ENCODE assay signal across 28 mouse cellular contexts in the genomic region with DNA sequence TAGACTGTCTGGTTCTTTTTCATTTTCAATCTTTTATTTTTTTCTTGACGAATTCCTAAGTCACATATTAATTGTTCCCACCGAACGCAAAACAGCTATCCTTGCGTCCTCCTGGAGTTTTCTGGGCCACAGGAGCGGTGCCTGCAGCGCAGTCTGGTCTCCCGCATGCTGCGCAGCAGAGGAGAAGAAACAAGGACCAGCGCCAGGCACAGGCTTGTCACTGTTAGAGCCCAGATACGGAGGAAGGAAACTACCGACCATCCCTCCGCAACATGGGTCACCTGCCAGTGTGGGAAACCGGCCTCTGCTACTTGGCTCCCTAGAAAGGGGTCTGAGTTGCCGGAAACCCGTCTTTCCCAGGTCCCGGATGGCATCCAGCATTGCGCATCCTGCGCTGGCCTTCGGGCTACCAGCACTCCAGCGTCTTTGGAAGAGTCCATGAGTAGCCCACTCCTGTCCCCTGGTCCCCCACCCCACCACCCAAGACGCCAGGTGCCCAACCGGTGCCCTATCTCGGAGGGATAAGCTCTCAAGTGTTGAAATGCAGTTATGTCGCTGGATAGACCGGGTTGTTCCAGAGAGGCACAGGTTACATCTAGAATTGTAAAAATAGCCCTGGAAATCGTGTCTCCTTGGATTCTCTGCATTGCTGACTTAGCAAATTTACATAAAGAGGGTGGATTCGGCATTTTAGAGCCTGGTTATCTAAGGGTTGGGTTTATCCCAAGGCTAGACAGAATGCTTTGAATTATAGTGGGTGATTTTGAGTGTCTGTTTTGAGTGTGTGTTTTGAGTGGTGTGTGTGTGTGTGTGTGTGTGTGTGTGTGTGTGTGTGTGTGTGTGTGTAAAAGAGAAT. TPM values are rescaled to one million over a fixed set of nuclear protein-coding genes. Genes with fewer than 3 reads are reported as not detected.
DNase-seq lines count a peak whose midpoint lies in the region; ATAC-seq lines count a peak whose summit lies in the region.
"Had no signal": no experiment of that assay in that cellular context is flagged by ENCODE, and none has a peak within 500 bp of the region (broad histone marks: within the 10 kb centered on the region; RNA-seq: fewer than 3 reads in every experiment).

No protein-coding gene starts in this region.

- peaks cover 100% of the 10 kb centered on the region for H3K27me3 ChIP-seq in hindbrain, embryonic 11.5 days (ENCODE audit: control insufficient read depth, insufficient read depth, low read length)
- H3K27me3 ChIP-seq in hindbrain, embryonic 14.5 days (ENCODE audit: control insufficient read depth, insufficient read depth, low read length) = peaks cover 100% of the 10 kb centered on the region
- peaks cover 100% of the 10 kb centered on the region for H3K27me3 ChIP-seq in embryonic facial prominence, embryonic 10.5 days (replicated peaks; ENCODE audit: low read depth, poor library complexity, severe bottlenecking)
- peaks cover 84% of the 10 kb centered on the region for H3K27me3 ChIP-seq in intestine, embryonic 15.5 days (replicated peaks)
- H3K27me3 ChIP-seq in neural tube, embryonic 11.5 days (ENCODE audit: control insufficient read depth, insufficient read depth, low read length) = peaks cover 100% of the 10 kb centered on the region

- H3K9ac ChIP-seq in hindbrain, embryonic 11.5 days (ENCODE audit: low read depth, low read length) = no peak overlapping the region
- no peak overlapping the region for H3K9ac ChIP-seq in hindbrain, embryonic 14.5 days
- H3K9ac ChIP-seq in intestine, embryonic 15.5 days = peak overlapping the region; percentile 47
- no peak overlapping the region for H3K9ac ChIP-seq in neural tube, embryonic 11.5 days (ENCODE audit: low read length)
- H3K9ac ChIP-seq: heart, embryonic 12.5 days; hindbrain, embryonic 13.5 days; limb, embryonic 12.5 days; lung, embryonic 14.5 days had no signal

- H3K27ac ChIP-seq in hindbrain, embryonic 11.5 days (ENCODE audit: low read depth, low read length) = no peak overlapping the region
- no peak overlapping the region for H3K27ac ChIP-seq in hindbrain, embryonic 14.5 days
- no peak overlapping the region for H3K27ac ChIP-seq in embryonic facial prominence, embryonic 10.5 days (replicated peaks)
- H3K27ac ChIP-seq in intestine, embryonic 15.5 days = peak overlapping the region; percentile 72
- no peak overlapping the region for H3K27ac ChIP-seq in neural tube, embryonic 11.5 days (ENCODE audit: low read depth, low read length)
- H3K27ac ChIP-seq: hindbrain, embryonic 13.5 days; limb, embryonic 12.5 days; stomach, postnatal 0 days had no signal

- H3K4me1 ChIP-seq in hindbrain, embryonic 11.5 days (replicated peaks; ENCODE audit: control insufficient read depth, insufficient read depth, low read length) = no peaks in the 10 kb centered on the region; the same call in 1 of the 2 replicates
- no peaks in the 10 kb centered on the region for H3K4me1 ChIP-seq in hindbrain, embryonic 14.5 days (replicated peaks; ENCODE audit: control insufficient read depth, insufficient read depth, low read length)
- no peaks in the 10 kb centered on the region for H3K4me1 ChIP-seq in embryonic facial prominence, embryonic 10.5 days
- no peaks in the 10 kb centered on the region for H3K4me1 ChIP-seq in intestine, embryonic 15.5 days (replicated peaks)
- 0 out of 2 replicates have a peak, but pooled peaks cover 3% of the 10 kb centered on the region for H3K4me1 ChIP-seq in neural tube, embryonic 11.5 days (ENCODE audit: control insufficient read depth, insufficient read depth, low read length)

- no peak overlapping the region for H3K4me3 ChIP-seq in hindbrain, embryonic 11.5 days (ENCODE audit: low read depth, low read length)
- no peak overlapping the region for H3K4me3 ChIP-seq in hindbrain, embryonic 14.5 days (replicated peaks; ENCODE audit: low read length)
- no peak overlapping the region for H3K4me3 ChIP-seq in embryonic facial prominence, embryonic 10.5 days
- peak overlapping the region; percentile 41 for H3K4me3 ChIP-seq in intestine, embryonic 15.5 days (replicated peaks)
- no peak overlapping the region for H3K4me3 ChIP-seq in neural tube, embryonic 11.5 days (ENCODE audit: low read depth, low read length)
- H3K4me3 ChIP-seq: heart, embryonic 12.5 days; hindbrain, embryonic 13.5 days; limb, embryonic 12.5 days; megakaryocyte, embryonic 14.5 days had no signal

- H3K9me3 ChIP-seq in hindbrain, embryonic 11.5 days (ENCODE audit: control insufficient read depth, low read length) = no peaks in the 10 kb centered on the region
- H3K9me3 ChIP-seq in hindbrain, embryonic 14.5 days (ENCODE audit: control insufficient read depth, low read length) = no peaks in the 10 kb centered on the region
- H3K9me3 ChIP-seq in embryonic facial prominence, embryonic 10.5 days = no peaks in the 10 kb centered on the region
- no peaks in the 10 kb centered on the region for H3K9me3 ChIP-seq in intestine, embryonic 15.5 days
- H3K9me3 ChIP-seq in neural tube, embryonic 11.5 days (ENCODE audit: control insufficient read depth, low read length) = no peaks in the 10 kb centered on the region
- H3K9me3 ChIP-seq: heart, embryonic 12.5 days; hindbrain, embryonic 13.5 days; limb, embryonic 12.5 days; megakaryocyte, embryonic 14.5 days had no signal

- H3K36me3 ChIP-seq in hindbrain, embryonic 11.5 days (ENCODE audit: control insufficient read depth, insufficient read depth, low read length) = no peaks in the 10 kb centered on the region
- H3K36me3 ChIP-seq in hindbrain, embryonic 14.5 days (replicated peaks; ENCODE audit: control insufficient read depth, insufficient read depth) = no peaks in the 10 kb centered on the region
- H3K36me3 ChIP-seq in embryonic facial prominence, embryonic 10.5 days (replicated peaks) = no peaks in the 10 kb centered on the region
- no peaks in the 10 kb centered on the region for H3K36me3 ChIP-seq in intestine, embryonic 15.5 days
- no peaks in the 10 kb centered on the region for H3K36me3 ChIP-seq in neural tube, embryonic 11.5 days (ENCODE audit: control insufficient read depth, insufficient read depth, low read length)
- H3K36me3 ChIP-seq: heart, embryonic 12.5 days; hindbrain, embryonic 13.5 days; limb, embryonic 12.5 days had no signal

- DNase-seq in hindbrain, embryonic 11.5 days (ENCODE audit: low spot score) = peak; percentile 52
- no peak for DNase-seq in hindbrain, embryonic 14.5 days (ENCODE audit: low spot score)
- DNase-seq in embryonic facial prominence, embryonic 10.5 days (ENCODE audit: low spot score) = peak; percentile 39
- DNase-seq in neural tube, embryonic 11.5 days (ENCODE audit: low spot score) = peak; percentile 6
- no peak for DNase-seq in kidney, postnatal 36 days
- DNase-seq in right cerebral cortex, postnatal 25 days = no peak
- DNase-seq: adrenal gland, postnatal 10 days; cerebellum, adult 2 months; cerebellum, postnatal 25 days; embryo, embryonic 11 days; heart, postnatal 14 days; kidney, adult 18-20 months; lung, embryonic 14.5 days; midbrain, embryonic 14.5 days; right cerebral cortex, adult 18-20 months; thymus, adult 2 months; thymus, postnatal 4 days had no signal

- 2% methylated on average over 27 of the region's 27 CpGs for WGBS in hindbrain, embryonic 11.5 days
- 2% methylated on average over 27 of the region's 27 CpGs for WGBS in hindbrain, embryonic 14.5 days
- WGBS in embryonic facial prominence, embryonic 10.5 days = 1% methylated on average over 27 of the region's 27 CpGs
- 2% methylated on average over 27 of the region's 27 CpGs for WGBS in intestine, embryonic 15.5 days
- WGBS in neural tube, embryonic 11.5 days = 2% methylated on average over 27 of the region's 27 CpGs

- ATAC-seq in hindbrain, embryonic 11.5 days (ENCODE audit: low FRiP score) = no peak
- no peak for ATAC-seq in hindbrain, embryonic 14.5 days (ENCODE audit: low FRiP score)
- ATAC-seq in intestine, embryonic 15.5 days = no peak
- no peak for ATAC-seq in neural tube, embryonic 11.5 days (ENCODE audit: insufficient read depth, low FRiP score, low TSS enrichment)

- no peak overlapping the region for H3K4me2 ChIP-seq in hindbrain, embryonic 11.5 days (replicated peaks; ENCODE audit: low read depth, low read length)
- no peak overlapping the region for H3K4me2 ChIP-seq in hindbrain, embryonic 14.5 days (replicated peaks)
- H3K4me2 ChIP-seq in intestine, embryonic 15.5 days (replicated peaks) = peak overlapping the region; percentile 60
- H3K4me2 ChIP-seq in neural tube, embryonic 11.5 days (ENCODE audit: low read depth) = no peak overlapping the region
- H3K4me2 ChIP-seq: heart, embryonic 12.5 days; hindbrain, embryonic 13.5 days; limb, embryonic 12.5 days; liver, embryonic 11.5 days; lung, embryonic 14.5 days had no signal

RNA-seq across cellular contexts. Expression of a gene that starts 6.0 kb away (rescaled TPM):
- polyA plus RNA-seq in hindbrain, embryonic 11.5 days (2014; fragmentation: Nextera tagmentation; extraction: Ambion mirVana) = not detected in 2 replicates
- polyA plus RNA-seq in hindbrain, embryonic 14.5 days (2014; fragmentation: Nextera tagmentation; extraction: Ambion mirVana) = not detected in 2 replicates
- polyA plus RNA-seq in embryonic facial prominence, embryonic 10.5 days (2016; fragmentation: Nextera tagmentation; extraction: Ambion mirVana) = not detected in 2 replicates
- polyA plus RNA-seq in intestine, embryonic 15.5 days (2015; fragmentation: Nextera tagmentation; extraction: Ambion mirVana) = 36.0 and 38.2 TPM in 2 replicates
- not detected in 2 replicates for polyA plus RNA-seq in neural tube, embryonic 11.5 days (2014; fragmentation: Nextera tagmentation; extraction: Ambion mirVana)
- polyA plus RNA-seq: C2C12; cerebellum, adult 2 months; heart, embryonic 12.5 days; hindbrain, embryonic 13.5 days; kidney, embryonic 16.5 days; limb, embryonic 12.5 days; lung, embryonic 14.5 days; midbrain, embryonic 14.5 days; neural tube, embryonic 14.5 days had no signal

RNA-seq across cellular contexts. Expression of a gene that starts 9.2 kb away (rescaled TPM):
- polyA plus RNA-seq in hindbrain, embryonic 11.5 days (2014; fragmentation: Nextera tagmentation; extraction: Ambion mirVana) = not detected in 2 replicates
- not detected in 2 replicates for polyA plus RNA-seq in hindbrain, embryonic 14.5 days (2014; fragmentation: Nextera tagmentation; extraction: Ambion mirVana)
- not detected in 2 replicates for polyA plus RNA-seq in embryonic facial prominence, embryonic 10.5 days (2016; fragmentation: Nextera tagmentation; extraction: Ambion mirVana)
- 1.6 and 1.7 TPM in 2 replicates for polyA plus RNA-seq in intestine, embryonic 15.5 days (2015; fragmentation: Nextera tagmentation; extraction: Ambion mirVana)
- polyA plus RNA-seq in neural tube, embryonic 11.5 days (2014; fragmentation: Nextera tagmentation; extraction: Ambion mirVana) = not detected in 2 replicates
- polyA plus RNA-seq: C2C12; cerebellum, adult 2 months; gonadal fat pad, adult 2 months; heart, embryonic 12.5 days; hindbrain, embryonic 13.5 days; kidney, embryonic 16.5 days; limb, embryonic 12.5 days; lung, embryonic 14.5 days; midbrain, embryonic 14.5 days; neural tube, embryonic 14.5 days; stomach, postnatal 0 days had no signal

RNA-seq across cellular contexts. Expression of a gene that starts 43.3 kb away (rescaled TPM):
- polyA plus RNA-seq in hindbrain, embryonic 11.5 days (2014; fragmentation: Nextera tagmentation; extraction: Ambion mirVana) = not detected in 2 replicates
- polyA plus RNA-seq in hindbrain, embryonic 14.5 days (2014; fragmentation: Nextera tagmentation; extraction: Ambion mirVana) = not detected in 2 replicates
- not detected in 2 replicates for polyA plus RNA-seq in embryonic facial prominence, embryonic 10.5 days (2016; fragmentation: Nextera tagmentation; extraction: Ambion mirVana)
- 5.7 and 5.8 TPM in 2 replicates for polyA plus RNA-seq in intestine, embryonic 15.5 days (2015; fragmentation: Nextera tagmentation; extraction: Ambion mirVana)
- not detected in 2 replicates for polyA plus RNA-seq in neural tube, embryonic 11.5 days (2014; fragmentation: Nextera tagmentation; extraction: Ambion mirVana)
- polyA plus RNA-seq: C2C12; cerebellum, adult 2 months; gonadal fat pad, adult 2 months; heart, embryonic 12.5 days; hindbrain, embryonic 13.5 days; kidney, embryonic 16.5 days; limb, embryonic 12.5 days; lung, embryonic 14.5 days; midbrain, embryonic 14.5 days; neural tube, embryonic 14.5 days; thymus, adult 2 months had no signal

Comparison
In these comparisons a context has a peak if more than half of its experiments do, and no peak if none do; other contexts are left out.
1. DNase-seq: peak in hindbrain, embryonic 11.5 days (single experiment), embryonic facial prominence, embryonic 10.5 days (single experiment) and neural tube, embryonic 11.5 days (single experiment); none in hindbrain, embryonic 14.5 days (single experiment), kidney, postnatal 36 days (0 of 2) and right cerebral cortex, postnatal 25 days (single experiment).
2. RNA of a gene that starts 6.0 kb away (polyA plus RNA-seq): 36.0 to 38.2 TPM in intestine, embryonic 15.5 days; not detected in hindbrain, embryonic 11.5 days, not detected in hindbrain, embryonic 14.5 days, not detected in embryonic facial prominence, embryonic 10.5 days and not detected in neural tube, embryonic 11.5 days; every median in the first group is over 10 times any median in the second.